Mouse (Mus musculus): ENCODE data around the gene Fbxw2. TPM values are rescaled to one million over a fixed set of nuclear protein-coding genes. Genes with fewer than 3 reads are reported as not detected.
"Not testable (repeated sequence)": the region's sequence is repeated elsewhere in the genome, so short reads cannot be mapped to it uniquely, and the experiment has no call there.

Gene Fbxw2
- polyA plus RNA-seq, 1 experiment from 2014 or later: 75.3 TPM

DNA sequence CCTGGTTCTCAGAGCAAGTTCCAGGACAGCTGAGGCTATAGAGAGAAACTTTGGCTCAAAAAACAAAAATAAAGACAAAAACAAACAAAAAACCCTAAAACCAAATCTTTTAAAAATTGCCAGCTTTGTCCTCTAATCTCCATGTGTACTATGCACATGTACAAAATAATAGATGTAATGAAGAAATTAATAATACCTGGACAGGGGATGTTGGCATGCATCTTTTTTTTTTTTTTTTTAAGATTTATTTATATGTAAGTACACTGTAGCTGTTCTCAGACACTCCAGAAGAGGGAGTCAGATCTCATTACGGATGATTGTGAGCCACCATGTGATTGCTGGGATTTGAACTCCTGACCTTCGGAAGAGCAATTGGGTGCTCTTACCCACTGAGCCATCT is 33.6 kb downstream of the Fbxw2 start:
- not testable (repeated sequence) for H3K36me3 ChIP-seq (ENCODE audit: control insufficient read depth, insufficient read depth, low read length); H3K4me1 ChIP-seq (ENCODE audit: control insufficient read depth, insufficient read depth, low read length); DNase-seq; H3K4me2 ChIP-seq (ENCODE audit: low read length); H3K9me3 ChIP-seq (ENCODE audit: control insufficient read depth, low read length); H3K9ac ChIP-seq (replicated peaks; ENCODE audit: low read length); ATAC-seq (ENCODE audit: low FRiP score, low TSS enrichment); H3K4me3 ChIP-seq (replicated peaks; ENCODE audit: low read depth, low read length); H3K27me3 ChIP-seq (ENCODE audit: control insufficient read depth, insufficient read depth, low read length); H3K27ac ChIP-seq (replicated peaks; ENCODE audit: low read depth, low read length)
- 81% methylated on average over 2 of the region's 2 CpGs for WGBS

DNA sequence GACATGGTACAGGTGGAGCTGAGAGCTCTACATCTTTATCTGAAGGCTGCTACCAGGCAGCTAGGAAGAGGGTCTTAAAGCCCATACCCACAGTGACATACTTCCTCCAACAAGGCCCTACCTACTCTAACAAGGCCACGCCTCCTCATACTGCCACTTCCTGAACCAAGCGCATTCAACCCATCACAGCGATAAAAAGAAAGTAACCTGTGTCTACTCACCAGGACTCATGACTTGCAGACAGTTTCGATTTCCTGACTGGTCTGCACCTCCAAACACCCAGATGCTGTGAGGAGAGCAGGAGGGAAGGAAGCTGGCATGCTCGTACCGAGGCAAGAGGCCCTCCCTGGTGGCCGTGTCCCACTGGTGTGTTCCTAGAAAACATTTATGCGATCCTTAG is 35.8 kb downstream of the Fbxw2 start:
- ATAC-seq (ENCODE audit: low FRiP score, low TSS enrichment) (no peak), DNase-seq (no peak)
- no peak overlapping the region for H3K27ac ChIP-seq (replicated peaks; ENCODE audit: low read depth, low read length)
- H3K4me3 ChIP-seq (replicated peaks; ENCODE audit: low read depth, low read length): no peak overlapping the region
- H3K4me2 ChIP-seq (ENCODE audit: low read length): no peak overlapping the region
- H3K4me1 ChIP-seq (ENCODE audit: control insufficient read depth, insufficient read depth, low read length): no peaks in the 10 kb centered on the region
- H3K27me3 ChIP-seq (ENCODE audit: control insufficient read depth, insufficient read depth, low read length): no peaks in the 10 kb centered on the region
- H3K9me3 ChIP-seq (ENCODE audit: control insufficient read depth, low read length): no peaks in the 10 kb centered on the region
- no peak overlapping the region for H3K9ac ChIP-seq (replicated peaks; ENCODE audit: low read length)
- H3K36me3 ChIP-seq (ENCODE audit: control insufficient read depth, insufficient read depth, low read length): 0 out of 2 replicates have a peak, but pooled peaks cover 3% of the 10 kb centered on the region
- WGBS: 95% methylated on average over 8 of the region's 8 CpGs

DNA sequence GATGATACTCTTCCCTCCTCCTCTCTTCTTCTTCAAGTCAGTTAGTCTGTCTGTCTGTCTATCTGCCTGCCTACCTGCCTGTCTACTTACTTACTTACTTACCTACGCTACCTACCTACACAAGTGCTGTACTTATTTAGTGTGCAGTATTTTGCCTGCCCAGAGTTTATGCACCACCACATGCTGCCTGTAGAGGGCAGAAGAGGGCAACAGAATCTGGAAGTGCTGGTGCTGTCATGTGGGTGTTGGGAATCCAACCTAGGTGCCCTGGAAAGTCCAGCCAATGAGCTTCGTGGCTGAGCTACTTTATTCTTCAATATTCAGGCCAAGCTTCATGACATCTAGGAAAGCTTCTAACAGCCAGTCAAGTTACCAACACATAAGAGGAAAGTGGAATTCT is 42.0 kb downstream of the Fbxw2 start:
- WGBS: 67% methylated on average over 2 of the region's 2 CpGs
- peaks cover 36% of the 10 kb centered on the region for H3K36me3 ChIP-seq (ENCODE audit: control insufficient read depth, insufficient read depth, low read length)

DNA sequence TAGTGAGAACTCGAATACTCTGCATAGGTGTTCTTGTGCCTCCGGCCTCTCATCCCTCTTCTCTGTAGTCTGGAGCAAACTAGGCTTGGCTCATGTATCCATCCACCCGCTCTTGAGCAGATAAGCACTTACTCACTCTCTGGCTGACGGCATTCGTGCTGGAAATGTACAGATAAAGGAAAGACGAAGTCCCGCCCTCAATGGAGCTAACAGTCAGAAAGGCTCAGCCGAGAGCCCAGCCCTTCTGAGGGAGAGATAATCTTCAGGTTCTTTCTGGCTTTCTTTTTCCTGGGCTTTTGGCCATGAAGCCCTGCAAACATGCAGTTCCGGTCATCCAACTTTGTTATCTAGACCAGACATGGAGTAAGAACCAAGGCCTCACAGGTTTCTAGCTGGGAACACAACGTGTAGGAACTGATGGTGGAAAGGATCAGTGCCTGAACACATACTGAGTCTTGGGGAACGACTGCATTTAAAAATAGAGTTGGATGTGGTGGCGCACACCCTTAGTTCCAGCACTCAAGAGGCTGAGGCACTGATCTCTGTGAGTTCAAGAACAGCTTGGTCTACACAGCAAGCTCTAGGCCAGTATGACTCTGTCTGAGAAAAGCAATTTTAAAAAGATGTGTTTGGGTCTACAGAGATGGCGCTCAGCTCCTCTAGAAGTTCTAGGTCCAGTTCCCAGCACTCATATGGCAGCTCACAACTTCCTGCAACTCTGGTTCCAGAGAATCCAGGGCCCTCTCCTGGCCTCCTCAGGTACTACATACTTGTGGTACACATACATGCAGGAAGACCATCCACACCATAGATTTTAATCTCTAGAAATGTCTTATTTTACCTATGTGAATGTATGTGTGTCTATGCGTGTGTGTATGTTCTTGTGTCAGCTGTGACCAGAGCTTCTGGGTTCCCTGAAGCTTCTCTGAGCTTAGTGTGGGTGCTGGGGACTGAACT is 42.8 kb downstream of the Fbxw2 start:
- WGBS: 96% methylated on average over 14 of the region's 14 CpGs
- peaks cover 43% of the 10 kb centered on the region for H3K36me3 ChIP-seq (ENCODE audit: control insufficient read depth, insufficient read depth, low read length)
- ATAC-seq (ENCODE audit: low FRiP score, low TSS enrichment): no peak

More for the DNA sequence above, 42.0 kb downstream of the Fbxw2 start:
- Histone ChIP-seq H3K4me1 (ENCODE audit: control insufficient read depth, insufficient read depth, low read length) (no peaks in the 10 kb centered on the region), H3K9ac (replicated peaks; ENCODE audit: low read length) (no peak overlapping the region), H3K27me3 (ENCODE audit: control insufficient read depth, insufficient read depth, low read length) (no peaks in the 10 kb centered on the region), H3K9me3 (ENCODE audit: control insufficient read depth, low read length) (no peaks in the 10 kb centered on the region), H3K4me2 (ENCODE audit: low read length) (no peak overlapping the region), H3K4me3 (replicated peaks; ENCODE audit: low read depth, low read length) (no peak overlapping the region), H3K27ac (replicated peaks; ENCODE audit: low read depth, low read length) (no peak overlapping the region)
- peak; percentile 41 for DNase-seq
- no peak for ATAC-seq (ENCODE audit: low FRiP score, low TSS enrichment)

DNA sequence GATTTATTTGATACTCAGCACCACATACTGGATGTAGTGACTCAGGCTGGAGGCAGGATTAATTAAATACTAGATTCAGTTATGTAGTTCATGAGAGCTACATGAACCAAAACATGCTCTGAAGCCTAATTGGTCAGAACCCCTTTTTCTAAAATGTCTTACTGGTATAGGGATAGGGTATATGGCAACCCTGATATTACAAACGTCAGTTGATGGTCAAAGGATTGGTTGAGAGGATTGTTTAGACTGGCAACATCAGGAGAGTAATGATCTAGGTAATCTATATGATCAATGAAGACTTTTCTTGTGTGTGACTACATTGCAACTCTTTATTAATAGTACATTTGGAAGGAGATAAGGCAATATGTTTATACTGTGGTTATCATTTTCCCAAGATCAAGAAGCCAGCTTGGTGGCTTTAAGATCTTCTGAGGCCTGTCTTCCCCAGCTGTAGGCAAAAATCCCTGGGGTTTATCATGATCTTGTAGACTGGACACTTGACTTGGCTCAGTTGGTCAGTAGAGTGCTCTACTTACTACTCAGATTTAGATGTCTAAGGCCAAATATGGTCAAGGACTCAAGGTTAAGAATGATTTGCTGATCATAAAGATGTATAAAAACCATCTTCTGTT is 48.8 kb downstream of the Fbxw2 start:
- 73% methylated on average over 1 of the region's 1 CpGs for WGBS

More for the DNA sequence above, 42.8 kb downstream of the Fbxw2 start:
- Histone ChIP-seq H3K27ac (replicated peaks; ENCODE audit: low read depth, low read length) (no peak overlapping the region), H3K27me3 (ENCODE audit: control insufficient read depth, insufficient read depth, low read length) (no peaks in the 10 kb centered on the region), H3K9ac (replicated peaks; ENCODE audit: low read length) (no peak overlapping the region), H3K4me2 (ENCODE audit: low read length) (no peak overlapping the region), H3K4me1 (ENCODE audit: control insufficient read depth, insufficient read depth, low read length) (no peaks in the 10 kb centered on the region), H3K9me3 (ENCODE audit: control insufficient read depth, low read length) (no peaks in the 10 kb centered on the region), H3K4me3 (replicated peaks; ENCODE audit: low read depth, low read length) (no peak overlapping the region)
- DNase-seq: no peak

DNA sequence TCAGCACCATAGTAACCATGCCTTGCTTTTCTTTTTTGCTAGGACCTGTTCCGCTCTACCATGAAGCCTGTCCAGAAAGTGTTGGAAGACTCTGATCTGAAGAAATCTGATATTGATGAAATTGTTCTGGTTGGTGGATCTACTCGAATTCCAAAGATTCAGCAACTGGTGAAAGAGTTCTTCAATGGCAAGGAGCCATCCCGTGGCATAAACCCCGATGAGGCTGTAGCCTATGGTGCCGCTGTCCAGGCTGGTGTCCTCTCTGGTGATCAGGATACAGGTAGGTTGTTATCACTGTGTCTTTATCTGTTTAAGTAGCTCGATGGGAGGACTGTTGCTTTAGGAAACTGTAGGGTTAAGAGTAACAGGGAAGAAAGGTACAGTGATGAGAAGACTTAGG is 51.6 kb downstream of the Fbxw2 start:
- no peak for DNase-seq
- no peak overlapping the region for H3K9ac ChIP-seq (replicated peaks; ENCODE audit: low read length)
- ATAC-seq (ENCODE audit: low FRiP score, low TSS enrichment): no peak
- H3K9me3 ChIP-seq (ENCODE audit: control insufficient read depth, low read length): no peaks in the 10 kb centered on the region
- H3K4me1 ChIP-seq (ENCODE audit: control insufficient read depth, insufficient read depth, low read length): peaks cover 55% of the 10 kb centered on the region
- H3K4me3 ChIP-seq (replicated peaks; ENCODE audit: low read depth, low read length): peak overlapping the region; percentile 98; the same call in 1 of the 2 replicates
- 93% methylated on average over 6 of the region's 6 CpGs for WGBS
- no peak overlapping the region for H3K27ac ChIP-seq (replicated peaks; ENCODE audit: low read depth, low read length)
- peaks cover 65% of the 10 kb centered on the region for H3K36me3 ChIP-seq (ENCODE audit: control insufficient read depth, insufficient read depth, low read length)
- peak overlapping the region; percentile 57 for H3K4me2 ChIP-seq (ENCODE audit: low read length)
- H3K27me3 ChIP-seq (ENCODE audit: control insufficient read depth, insufficient read depth, low read length): no peaks in the 10 kb centered on the region

More for the DNA sequence above, 48.8 kb downstream of the Fbxw2 start:
- no peak overlapping the region for H3K9ac ChIP-seq (replicated peaks; ENCODE audit: low read length)
- ATAC-seq (ENCODE audit: low FRiP score, low TSS enrichment) (no peak), DNase-seq (no peak)
- no peak overlapping the region for H3K4me3 ChIP-seq (replicated peaks; ENCODE audit: low read depth, low read length)
- peaks cover 48% of the 10 kb centered on the region for H3K4me1 ChIP-seq (ENCODE audit: control insufficient read depth, insufficient read depth, low read length)
- H3K4me2 ChIP-seq (ENCODE audit: low read length): peak overlapping the region; percentile 57
- H3K27me3 ChIP-seq (ENCODE audit: control insufficient read depth, insufficient read depth, low read length): no peaks in the 10 kb centered on the region
- H3K27ac ChIP-seq (replicated peaks; ENCODE audit: low read depth, low read length): no peak overlapping the region
- peaks cover 81% of the 10 kb centered on the region for H3K36me3 ChIP-seq (ENCODE audit: control insufficient read depth, insufficient read depth, low read length)
- no peaks in the 10 kb centered on the region for H3K9me3 ChIP-seq (ENCODE audit: control insufficient read depth, low read length)

DNA sequence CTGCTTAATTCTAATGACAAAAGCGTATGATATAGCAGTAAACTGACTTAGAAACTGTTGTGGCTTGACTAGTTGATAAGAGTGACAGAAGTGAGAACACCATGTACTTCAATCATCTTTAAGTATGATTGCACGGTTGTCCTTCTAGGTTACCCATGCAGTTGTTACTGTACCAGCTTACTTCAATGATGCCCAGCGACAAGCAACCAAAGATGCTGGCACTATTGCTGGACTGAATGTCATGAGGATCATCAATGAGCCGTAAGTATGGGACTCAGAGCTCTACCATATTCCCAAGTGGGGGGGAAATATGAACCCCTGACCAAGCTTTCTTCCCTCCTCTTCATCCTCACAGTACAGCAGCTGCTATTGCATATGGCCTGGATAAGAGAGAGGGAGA is 52.4 kb downstream of the Fbxw2 start:
- ATAC-seq (ENCODE audit: low FRiP score, low TSS enrichment): no peak
- peaks cover 57% of the 10 kb centered on the region for H3K36me3 ChIP-seq (ENCODE audit: control insufficient read depth, insufficient read depth, low read length)
- H3K4me2 ChIP-seq (ENCODE audit: low read length): peak overlapping the region; percentile 57
- no peak overlapping the region for H3K9ac ChIP-seq (replicated peaks; ENCODE audit: low read length)
- DNase-seq: no peak
- H3K4me1 ChIP-seq (ENCODE audit: control insufficient read depth, insufficient read depth, low read length): peaks cover 55% of the 10 kb centered on the region
- H3K27me3 ChIP-seq (ENCODE audit: control insufficient read depth, insufficient read depth, low read length): no peaks in the 10 kb centered on the region
- H3K9me3 ChIP-seq (ENCODE audit: control insufficient read depth, low read length): no peaks in the 10 kb centered on the region
- no peak overlapping the region for H3K27ac ChIP-seq (replicated peaks; ENCODE audit: low read depth, low read length)
- H3K4me3 ChIP-seq (replicated peaks; ENCODE audit: low read depth, low read length): peak overlapping the region; percentile 98
- 91% methylated on average over 4 of the region's 4 CpGs for WGBS

DNA sequence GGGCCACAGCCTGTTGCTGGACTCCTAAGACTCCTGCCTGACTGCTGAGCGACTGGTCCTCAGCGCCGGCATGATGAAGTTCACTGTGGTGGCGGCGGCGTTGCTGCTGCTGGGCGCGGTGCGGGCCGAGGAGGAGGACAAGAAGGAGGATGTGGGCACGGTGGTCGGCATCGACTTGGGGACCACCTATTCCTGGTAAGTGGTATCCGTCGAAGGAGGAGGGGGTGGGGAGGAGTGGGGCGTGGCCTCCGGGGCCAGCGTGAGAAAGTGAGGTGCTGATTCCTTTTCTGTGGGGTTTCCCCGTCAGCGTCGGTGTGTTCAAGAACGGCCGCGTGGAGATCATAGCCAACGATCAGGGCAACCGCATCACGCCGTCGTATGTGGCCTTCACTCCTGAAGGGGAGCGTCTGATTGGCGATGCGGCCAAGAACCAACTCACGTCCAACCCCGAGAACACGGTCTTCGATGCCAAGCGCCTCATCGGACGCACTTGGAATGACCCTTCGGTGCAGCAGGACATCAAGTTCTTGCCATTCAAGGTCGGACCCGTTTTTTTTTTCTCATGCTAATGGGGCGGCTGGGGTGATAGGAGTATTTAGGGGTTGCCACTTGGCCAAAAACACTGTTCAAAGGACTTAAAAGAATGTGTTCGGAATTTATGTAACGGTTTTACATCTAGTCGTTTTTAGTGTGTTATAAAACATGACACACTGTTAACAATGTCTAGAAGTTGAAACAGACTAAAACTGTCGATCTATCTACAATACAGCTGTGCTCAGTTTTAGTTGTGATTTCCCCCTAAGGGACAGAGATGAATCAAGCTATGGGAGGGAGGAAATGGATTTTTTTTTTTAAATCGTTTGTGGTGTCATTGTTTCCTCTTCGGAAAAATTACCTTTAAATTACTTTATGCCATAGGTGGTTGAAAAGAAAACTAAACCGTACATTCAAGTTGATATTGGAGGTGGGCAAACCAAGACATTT is 53.6 kb downstream of the Fbxw2 start:
- H3K27me3 ChIP-seq (ENCODE audit: control insufficient read depth, insufficient read depth, low read length): no peaks in the 10 kb centered on the region
- peaks cover 46% of the 10 kb centered on the region for H3K36me3 ChIP-seq (ENCODE audit: control insufficient read depth, insufficient read depth, low read length)
- 4% methylated on average over 50 of the region's 50 CpGs for WGBS
- no peaks in the 10 kb centered on the region for H3K9me3 ChIP-seq (ENCODE audit: control insufficient read depth, low read length)
- peaks cover 54% of the 10 kb centered on the region for H3K4me1 ChIP-seq (ENCODE audit: control insufficient read depth, insufficient read depth, low read length)
- ATAC-seq (ENCODE audit: low FRiP score, low TSS enrichment) (peak; percentile 34; the same call in 1 of the 2 replicates), DNase-seq (peak; percentile 73)
- peak overlapping the region; percentile 91 for H3K27ac ChIP-seq (replicated peaks; ENCODE audit: low read depth, low read length)
- H3K9ac ChIP-seq (replicated peaks; ENCODE audit: low read length): peak overlapping the region; percentile 92
- H3K4me3 ChIP-seq (replicated peaks; ENCODE audit: low read depth, low read length): peak overlapping the region; percentile 98
- H3K4me2 ChIP-seq (ENCODE audit: low read length): peak overlapping the region; percentile 57
